Mouse (Mus musculus): ENCODE measurements around the gene Ifih1.

Ifih1 gene

GRCm38 (mm10) chr2:62630446-62630845 lies 15.6 kb downstream of the Ifih1 start:
- no peak for DNase-seq

GRCm38 (mm10) chr2:62628356-62628755 lies 17.7 kb downstream of the Ifih1 start:
- no peak for DNase-seq

- no peak for DNase-seq
Observed at GRCm38 (mm10) chr2:62627728-62628127, 18.3 kb downstream of the Ifih1 start.

- no peak for DNase-seq
Observed at GRCm38 (mm10) chr2:62623024-62623441, 23.0 kb downstream of the Ifih1 start.

- no peak for DNase-seq
Observed at GRCm38 (mm10) chr2:62619679-62620078, 26.4 kb downstream of the Ifih1 start.

- DNase-seq = no peak
Observed at GRCm38 (mm10) chr2:62618934-62619341, 27.1 kb downstream of the Ifih1 start.

- no peak for DNase-seq
Observed at GRCm38 (mm10) chr2:62613133-62613532, 32.9 kb downstream of the Ifih1 start.

GRCm38 (mm10) chr2:62606205-62606604 lies 39.9 kb downstream of the Ifih1 start:
- DNase-seq = no peak

GRCm38 (mm10) chr2:62603530-62603929 lies 42.5 kb downstream of the Ifih1 start:
- no peak for DNase-seq

- no peak for DNase-seq
Observed at GRCm38 (mm10) chr2:62596586-62596985, 49.5 kb downstream of the Ifih1 start.

GRCm38 (mm10) chr2:62594491-62594890 lies 51.6 kb downstream of the Ifih1 start:
- DNase-seq = no peak

- no peak for DNase-seq
Observed at GRCm38 (mm10) chr2:62591555-62591954, 54.5 kb downstream of the Ifih1 start.

- no peak for DNase-seq
Observed at GRCm38 (mm10) chr2:62589333-62589732, 56.7 kb downstream of the Ifih1 start.

GRCm38 (mm10) chr2:62585769-62586168 lies 60.3 kb downstream of the Ifih1 start:
- no peak for DNase-seq

GRCm38 (mm10) chr2:62574962-62575361 lies 71.1 kb downstream of the Ifih1 start:
- DNase-seq = no peak

- DNase-seq = no peak
Observed at GRCm38 (mm10) chr2:62574250-62574649, 71.8 kb downstream of the Ifih1 start.

GRCm38 (mm10) chr2:62573753-62574159 lies 72.3 kb downstream of the Ifih1 start, which contains the start of gene Fap:
TSS of gene Fap (minus strand) at chr2:62574075.
- DNase-seq = no peak

- no peak for DNase-seq
Observed at GRCm38 (mm10) chr2:62573099-62573752, 72.8 kb downstream of the Ifih1 start.

GRCm38 (mm10) chr2:62564687-62565086 lies 81.4 kb downstream of the Ifih1 start:
- DNase-seq = no peak

- DNase-seq = no peak
Observed at GRCm38 (mm10) chr2:62562661-62563485, 83.2 kb downstream of the Ifih1 start.

- no peak for DNase-seq
Observed at GRCm38 (mm10) chr2:62557417-62557816, 88.6 kb downstream of the Ifih1 start.

GRCm38 (mm10) chr2:62556349-62556748 lies 89.7 kb downstream of the Ifih1 start:
- no peak for DNase-seq

- no peak for DNase-seq
Observed at GRCm38 (mm10) chr2:62549659-62550058, 96.4 kb downstream of the Ifih1 start.

GRCm38 (mm10) chr2:62549131-62549530 lies 96.9 kb downstream of the Ifih1 start:
- no peak for DNase-seq
